ENCODE assay signal across 16 mouse cellular contexts in genomic region chr2:114848914-114849313, GRCm38 (mm10).
"Had no signal": no experiment of that assay in that cellular context is flagged by ENCODE, and none has a peak within 500 bp of the region (broad histone marks: within the 10 kb centered on the region; RNA-seq: fewer than 3 reads in every experiment).

No protein-coding gene starts in this region.

- H3K27me3 ChIP-seq: liver, embryonic 13.5 days; lung, embryonic 15.5 days; megakaryocyte, embryonic 14.5 days; midbrain, embryonic 13.5 days; stomach, embryonic 15.5 days had no signal

- ATAC-seq: liver, postnatal 0 days; midbrain, embryonic 13.5 days had no signal

- H3K4me2 ChIP-seq: limb, embryonic 12.5 days; liver, embryonic 13.5 days; lung, embryonic 15.5 days; midbrain, embryonic 13.5 days; stomach, embryonic 15.5 days had no signal

- H3K36me3 ChIP-seq: limb, embryonic 12.5 days; liver, embryonic 13.5 days; lung, embryonic 15.5 days; midbrain, embryonic 13.5 days; stomach, embryonic 15.5 days had no signal

- H3K27ac ChIP-seq: limb, embryonic 12.5 days; liver, embryonic 13.5 days; lung, embryonic 15.5 days; macrophage; midbrain, embryonic 13.5 days; stomach, embryonic 15.5 days had no signal

- H3K9me3 ChIP-seq: limb, embryonic 12.5 days; liver, embryonic 13.5 days; lung, embryonic 15.5 days; midbrain, embryonic 13.5 days; stomach, embryonic 15.5 days had no signal

- H3K4me1 ChIP-seq: limb, embryonic 12.5 days; liver, embryonic 13.5 days; lung, embryonic 15.5 days; megakaryocyte, embryonic 14.5 days; stomach, embryonic 15.5 days had no signal

- H3K4me3 ChIP-seq: limb, embryonic 12.5 days; liver, embryonic 13.5 days; lung, embryonic 15.5 days; megakaryocyte, embryonic 14.5 days; midbrain, embryonic 13.5 days; stomach, embryonic 15.5 days had no signal

- DNase-seq: kidney, adult 9 months; layer of hippocampus, adult 9-11 months; layer of hippocampus, postnatal 36 days; liver; liver, embryonic 13.5 days; liver, postnatal 0 days; lung, postnatal 14 days; right cerebral cortex, postnatal 14 days; thymus, adult 2 months; thymus, postnatal 36 days had no signal

- H3K9ac ChIP-seq: limb, embryonic 12.5 days; liver, embryonic 13.5 days; liver, postnatal 0 days; lung, embryonic 15.5 days; midbrain, embryonic 13.5 days; stomach, embryonic 15.5 days had no signal
